ENCODE assay signal across 8 mouse cellular contexts in the genomic region with DNA sequence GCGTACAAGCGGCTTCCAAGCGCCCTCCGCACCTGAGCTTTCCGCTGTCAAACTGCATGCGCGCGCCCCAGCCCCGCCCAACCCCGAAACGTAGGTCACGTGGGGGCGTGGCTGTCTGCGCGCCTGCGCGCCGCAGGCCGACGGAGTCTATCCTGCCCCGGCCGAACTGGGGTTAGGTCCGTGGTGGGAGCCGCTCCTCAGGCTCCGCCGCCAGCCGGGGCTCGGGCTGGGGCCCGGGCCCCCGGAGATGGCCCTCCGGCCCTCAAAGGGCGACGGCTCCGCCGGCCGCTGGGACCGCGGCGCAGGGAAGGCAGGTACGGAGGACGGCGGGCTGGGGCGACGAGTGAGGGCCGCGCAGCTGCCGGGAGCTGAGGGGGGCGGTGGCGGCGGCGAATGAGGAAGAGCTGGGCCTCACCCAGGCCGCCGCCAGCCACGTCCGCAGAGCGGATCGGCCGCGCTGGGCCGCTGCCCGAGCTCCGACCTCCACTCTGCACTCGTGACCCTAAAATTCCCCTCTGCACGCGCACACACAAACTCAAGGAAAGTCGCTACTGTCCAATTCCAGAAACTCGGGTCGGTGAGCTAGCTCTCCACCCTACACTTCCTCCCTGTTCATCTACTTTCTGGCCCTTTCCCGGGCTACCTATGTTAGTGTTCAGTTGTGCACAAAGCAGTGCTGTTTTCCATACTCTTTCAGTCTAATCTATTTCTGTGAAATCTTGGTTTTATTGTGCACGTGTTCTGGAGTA. TPM values are rescaled to one million over a fixed set of nuclear protein-coding genes. Genes with fewer than 3 reads are reported as not detected.
DNase-seq lines count a peak whose midpoint lies in the region; ATAC-seq lines count a peak whose summit lies in the region.

A gene (plus strand): TSS at position 102 of the 749 bp plus-strand sequence.

- H3K9ac ChIP-seq in hindbrain, embryonic 15.5 days = peak within 1 kb of the TSS; percentile 90

- peak; percentile 92 for DNase-seq in R1 (ENCODE audit: low read depth, low spot score)
- peak; percentile 93 to 96 for DNase-seq in cerebellum, postnatal 25 days
- peak; percentile 90 to 92 for DNase-seq in frontal cortex, postnatal 36 days (ENCODE audit: low spot score in 2 of 2)
- peak; percentile 86 for DNase-seq in left cerebral cortex, adult 11 months (ENCODE audit: low spot score)
- DNase-seq in lung, postnatal 4 days = peak; percentile 92 to 95
- peak; percentile 83 for DNase-seq in retina, postnatal 7 days (ENCODE audit: low read depth, low spot score)
- DNase-seq in urinary bladder, adult 2 months (ENCODE audit: low spot score) = peak; percentile 92

- under 1% methylated on average over 65 of the region's 70 CpGs for WGBS in hindbrain, embryonic 15.5 days

- H3K4me1 ChIP-seq in hindbrain, embryonic 15.5 days (replicated peaks) = peaks cover 36% of the 10 kb centered on the region

- H3K4me2 ChIP-seq in hindbrain, embryonic 15.5 days = peak within 1 kb of the TSS; percentile 89

- peak; percentile 97 for ATAC-seq in hindbrain, embryonic 15.5 days (ENCODE audit: low FRiP score, low read depth)

- H3K9me3 ChIP-seq in hindbrain, embryonic 15.5 days = no peaks in the 10 kb centered on the region

- peak within 1 kb of the TSS; percentile 69 for H3K4me3 ChIP-seq in hindbrain, embryonic 15.5 days

- H3K27ac ChIP-seq in hindbrain, embryonic 15.5 days (replicated peaks) = peak within 1 kb of the TSS; percentile 84

- no peaks in the 10 kb centered on the region for H3K27me3 ChIP-seq in hindbrain, embryonic 15.5 days

- H3K36me3 ChIP-seq in hindbrain, embryonic 15.5 days = no peaks in the 10 kb centered on the region

RNA-seq across cellular contexts. Expression of the gene that starts here (rescaled TPM):
- 32.1 and 36.5 TPM in 2 replicates for polyA plus RNA-seq in hindbrain, embryonic 15.5 days (2015; fragmentation: Nextera tagmentation; extraction: Ambion mirVana)
- 42.0 and 44.4 TPM in 2 replicates for polyA plus RNA-seq in urinary bladder, adult 2 months (2012; rRNA removed)

Comparison
In these comparisons a context has a peak if more than half of its experiments do, and no peak if none do; other contexts are left out.
1. Peak in every context shown above with its lines: DNase-seq, ATAC-seq, H3K4me3 ChIP-seq and H3K27ac ChIP-seq.